Mouse (Mus musculus) bone marrow, adult 2 months (tissue): Measurements from ENCODE around the gene Psmb6.

Source experiments
- CTCF ChIP-seq: fragments of 200-500 bp; IDR thresholded peaks from 2 replicates; pipeline ENCODE4 v1.5.1; 2011; ENCODE audit warnings: low read length, control low read depth; ENCODE audit not compliant: control insufficient read depth, insufficient read depth
- POLR2A ChIP-seq: fragments of 200-500 bp; IDR thresholded peaks from 2 replicates; pipeline ENCODE4 v1.6.1; 2011; ENCODE audit warnings: low read depth, mild to moderate bottlenecking, control low read depth, low read length, borderline replicate concordance; ENCODE audit not compliant: control insufficient read depth

- TF ChIP-seq CTCF (no peak), POLR2A (no peak)
Observed at GRCm38 (mm10) chr11:70562995-70563469, 37.9 kb downstream of the Psmb6 start.
